Mouse (Mus musculus): Measurements from ENCODE around the gene Eml6.
"Not testable (repeated sequence)": the region's sequence is repeated elsewhere in the genome, so short reads cannot be mapped to it uniquely, and the experiment has no call there.

Eml6 gene

DNA sequence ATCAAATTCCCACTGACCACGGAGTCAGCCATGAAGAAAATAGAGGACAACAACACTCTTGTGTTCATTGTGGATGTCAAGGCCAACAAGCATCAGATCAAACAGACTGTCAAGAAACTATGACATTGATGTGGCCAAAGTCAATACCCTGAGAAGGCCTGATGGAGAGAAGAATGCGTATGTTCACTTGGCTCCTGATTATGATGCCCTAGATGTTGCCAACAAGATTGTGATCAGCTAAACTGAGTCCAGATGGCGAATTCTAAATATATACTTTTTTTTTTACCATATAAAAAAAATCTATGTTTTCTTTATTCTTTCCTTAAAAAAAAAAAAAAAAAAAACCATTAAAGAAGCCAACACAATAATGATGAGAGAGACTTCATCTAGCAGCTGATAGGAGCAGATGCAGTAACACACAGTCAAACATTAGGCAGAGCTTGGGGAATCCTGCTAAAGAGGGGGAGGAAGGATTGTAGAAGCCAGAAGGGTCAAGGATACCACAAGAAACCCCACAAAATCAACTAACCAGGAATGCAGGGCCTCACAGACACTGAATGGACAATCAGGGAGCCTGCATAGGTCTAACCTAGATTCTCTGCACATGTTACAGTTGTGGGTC lies 185.1 kb downstream of the Eml6 start:
- DNase-seq (ENCODE audit: low spot score), result no peak

GRCm38 (mm10) chr11:29839781-29840180 lies 186.1 kb downstream of the Eml6 start:
- no peak for DNase-seq (ENCODE audit: low spot score)

- DNase-seq (ENCODE audit: low spot score), result no peak
These were observed 188.8 kb downstream of the Eml6 start for GRCm38 (mm10) chr11:29837066-29837465.

- no peak for DNase-seq (ENCODE audit: low spot score)
These were observed 198.1 kb downstream of the Eml6 start for GRCm38 (mm10) chr11:29827729-29828128.

DNA sequence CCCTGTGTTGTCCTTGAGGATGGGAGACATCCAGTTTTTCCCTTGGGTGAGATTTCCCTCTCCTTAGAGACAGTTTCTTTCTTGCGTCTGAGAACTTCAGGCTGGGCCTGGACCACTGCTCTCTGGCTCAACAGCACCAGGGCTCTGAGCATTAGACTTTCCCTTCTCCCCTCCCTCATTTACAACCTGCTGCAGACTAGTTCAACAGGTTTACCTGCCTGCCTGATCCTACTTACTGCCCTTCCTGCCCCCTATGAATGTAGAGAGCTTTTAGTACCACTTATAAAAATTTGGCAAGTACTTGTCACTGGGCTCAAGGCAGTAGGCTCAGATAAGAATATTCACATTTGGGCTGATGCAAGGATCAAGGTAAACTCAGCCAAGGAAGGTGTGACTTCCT lies 199.8 kb downstream of the Eml6 start:
- DNase-seq (ENCODE audit: low spot score), result no peak

- DNase-seq (ENCODE audit: low spot score), result not testable (repeated sequence)
These were observed 200.5 kb downstream of the Eml6 start, which contains the start of gene 4931440F15Rik for GRCm38 (mm10) chr11:29825271-29825718. 4931440F15Rik (minus strand) TSS chr11:29825668.

DNA sequence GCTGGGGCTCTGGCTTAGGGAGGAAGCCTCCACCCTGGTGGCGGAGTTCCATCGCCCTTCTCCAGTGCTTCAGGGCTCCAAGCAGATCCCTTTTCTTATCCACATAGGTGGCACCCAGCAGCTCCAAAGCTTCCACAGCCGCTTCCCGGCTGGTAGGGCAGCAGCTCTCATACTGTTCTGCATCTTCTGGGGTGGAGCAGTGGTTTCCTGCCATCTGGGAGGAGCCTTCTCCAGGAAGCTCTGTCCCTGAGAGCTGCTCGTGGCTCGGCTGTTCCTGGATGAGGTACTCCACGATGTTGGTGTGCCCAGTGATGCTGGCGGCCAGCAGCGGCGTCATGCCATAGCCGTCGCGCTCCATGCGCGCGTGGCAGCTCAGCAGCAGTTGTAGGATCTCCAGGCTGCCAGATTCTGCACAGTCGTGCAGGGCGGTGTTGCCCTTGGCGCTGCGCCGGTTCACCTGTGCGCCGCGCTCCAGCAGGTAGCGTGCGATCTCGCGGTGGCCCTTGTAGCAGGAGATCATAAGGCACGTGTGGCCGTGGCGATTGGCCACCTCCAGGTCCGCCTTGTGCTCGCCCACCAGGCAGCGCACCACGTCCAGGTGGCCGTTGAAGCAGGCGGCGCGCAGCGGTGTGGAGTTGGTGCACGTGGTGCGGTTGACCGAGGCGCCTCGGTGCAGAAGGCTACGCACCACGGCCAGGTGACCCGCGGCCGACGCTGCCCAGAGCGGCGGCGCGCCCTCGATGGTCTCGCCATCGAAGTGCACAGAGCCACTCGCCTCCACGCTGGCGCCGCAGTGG lies 201.2 kb downstream of the Eml6 start:
- not testable (repeated sequence) for DNase-seq (ENCODE audit: low spot score)

GRCm38 (mm10) chr11:29823141-29823540 lies 202.7 kb downstream of the Eml6 start:
- no peak for DNase-seq (ENCODE audit: low spot score)

GRCm38 (mm10) chr11:29815670-29816069 lies 210.2 kb downstream of the Eml6 start:
- no peak for DNase-seq (ENCODE audit: low spot score)

GRCm38 (mm10) chr11:29815261-29815660 lies 210.6 kb downstream of the Eml6 start:
- no peak for DNase-seq (ENCODE audit: low spot score)

GRCm38 (mm10) chr11:29813267-29813666 lies 212.6 kb downstream of the Eml6 start:
- no peak for DNase-seq (ENCODE audit: low spot score)

DNA sequence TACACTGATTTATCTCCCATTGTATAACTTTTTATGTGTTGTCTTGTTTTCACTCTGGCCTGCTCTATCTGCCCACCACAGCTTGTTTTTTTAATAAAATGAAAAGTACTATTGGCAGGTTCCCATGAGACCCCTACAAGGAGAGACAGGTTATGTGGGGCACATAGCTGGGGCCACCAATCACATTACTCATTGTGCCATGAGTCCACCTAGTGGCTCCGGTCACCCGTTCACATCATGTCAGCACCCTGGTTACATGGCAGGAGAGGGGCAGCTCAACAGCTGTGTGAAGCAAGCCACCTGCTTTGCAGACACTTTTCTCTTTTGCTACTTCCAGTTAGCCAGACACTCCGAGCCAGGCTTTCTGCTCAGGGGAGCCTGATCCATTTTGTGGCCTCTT lies 213.4 kb downstream of the Eml6 start:
- no peak for DNase-seq (ENCODE audit: low spot score)

GRCm38 (mm10) chr11:29810324-29810723 lies 215.5 kb downstream of the Eml6 start:
- DNase-seq (ENCODE audit: low spot score), result no peak

GRCm38 (mm10) chr11:29808981-29809589 lies 216.7 kb downstream of the Eml6 start:
- DNase-seq (ENCODE audit: low spot score), result no peak

GRCm38 (mm10) chr11:29808173-29808980 lies 217.5 kb downstream of the Eml6 start:
- DNase-seq (ENCODE audit: low spot score), result peak; percentile 13

GRCm38 (mm10) chr11:29807325-29807724 lies 218.5 kb downstream of the Eml6 start:
- no peak for DNase-seq (ENCODE audit: low spot score)

DNA sequence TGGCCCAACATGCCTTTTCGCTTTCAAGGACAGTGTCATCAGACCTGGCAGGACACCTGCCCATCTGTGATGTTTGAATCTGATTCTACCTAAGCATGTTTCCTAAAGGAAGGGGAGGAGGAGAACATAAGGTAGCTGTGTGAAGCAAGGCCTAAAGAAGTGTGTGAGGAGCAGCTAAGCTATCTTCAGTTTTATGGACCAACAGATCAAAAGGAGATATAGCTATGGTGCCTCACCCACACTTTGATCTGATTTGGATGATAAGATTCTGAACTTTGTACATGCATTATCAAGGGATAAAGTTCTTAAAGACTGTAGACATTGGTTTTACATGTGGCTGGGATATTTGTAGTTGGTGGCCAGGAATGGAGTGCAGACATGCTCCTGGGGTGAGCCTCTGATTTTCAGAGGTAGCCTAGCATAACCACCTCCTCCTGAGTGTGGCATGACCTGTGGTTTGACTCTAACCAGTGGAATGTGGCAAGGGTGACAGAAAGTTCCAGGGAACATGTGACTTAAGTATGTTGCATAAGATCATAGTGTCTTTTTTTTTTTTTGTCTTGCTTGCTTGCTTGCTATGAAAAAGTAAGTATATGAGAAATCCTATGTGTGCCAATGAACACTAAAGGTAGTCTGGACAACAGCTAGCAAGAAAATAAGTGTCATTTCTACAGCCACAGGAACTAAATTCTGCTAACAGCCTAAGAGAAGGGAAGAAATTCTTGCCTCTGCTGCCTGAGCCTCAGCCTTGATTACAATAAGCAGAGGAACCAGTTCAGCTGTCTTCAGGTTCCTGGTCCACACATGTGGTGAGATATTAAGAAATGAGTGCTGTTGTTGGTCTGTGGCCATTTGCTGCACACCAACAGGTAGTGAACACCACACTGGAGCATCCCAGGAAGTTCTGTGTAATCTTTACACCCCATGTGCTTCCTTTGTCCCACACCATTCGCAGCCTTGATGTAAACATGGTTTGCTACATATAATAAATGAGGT lies 224.1 kb downstream of the Eml6 start:
- no peak for DNase-seq (ENCODE audit: low spot score)

DNA sequence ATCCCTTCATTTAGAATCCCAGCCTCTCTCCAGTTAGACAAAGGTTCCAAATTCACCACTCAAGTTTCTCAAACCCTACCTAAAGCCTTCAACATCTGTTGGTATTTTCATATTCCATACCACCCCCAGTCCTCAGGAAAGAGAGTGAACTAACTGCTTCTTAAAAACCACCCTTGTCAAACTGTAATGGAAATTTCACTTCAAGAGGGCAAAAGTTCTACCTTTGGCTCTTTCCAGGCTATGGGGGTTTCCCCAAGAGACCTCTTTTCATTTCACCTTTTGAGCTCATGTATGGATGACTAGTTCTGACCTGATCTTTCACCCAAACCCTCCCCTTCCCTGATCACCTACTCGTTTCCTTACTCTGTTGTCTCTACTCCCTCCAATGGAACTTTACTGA lies 226.0 kb downstream of the Eml6 start:
- no peak for DNase-seq (ENCODE audit: low spot score)

GRCm38 (mm10) chr11:29795106-29795505 lies 230.7 kb downstream of the Eml6 start:
- DNase-seq (ENCODE audit: low spot score), result no peak

GRCm38 (mm10) chr11:29794475-29794874 lies 231.4 kb downstream of the Eml6 start:
- no peak for DNase-seq (ENCODE audit: low spot score)

DNA sequence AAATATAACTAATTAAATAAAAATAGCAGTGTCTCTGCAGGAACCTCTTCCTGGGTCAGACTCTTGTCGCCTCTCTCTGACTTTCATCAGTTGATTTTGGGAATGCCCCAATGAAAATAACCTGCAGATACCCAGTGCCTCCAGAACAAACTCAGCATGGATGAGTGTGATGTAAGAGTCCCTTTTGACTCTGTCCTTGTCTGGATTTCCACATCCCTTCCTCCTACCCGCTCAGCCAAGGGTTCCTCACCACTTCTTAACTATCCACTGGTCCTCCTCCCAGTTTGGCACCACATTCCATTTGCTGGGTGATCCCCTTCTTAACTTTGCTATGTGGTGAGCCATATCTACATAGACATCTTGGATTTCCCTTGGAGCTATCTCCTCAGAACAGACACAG lies 235.0 kb downstream of the Eml6 start:
- DNase-seq (ENCODE audit: low spot score), result no peak

Measured in urinary bladder, postnatal 14 days (tissue).